Mouse (Mus musculus): ENCODE results near the gene Pex12. TPM values are rescaled to one million over a fixed set of nuclear protein-coding genes. Genes with fewer than 3 reads are reported as not detected.

The Pex12 gene
- polyA plus RNA-seq, 1 experiment from 2014 or later, result 14.6 TPM

Other genes starting within 250 kb of the Pex12 start
- gene Slfn2, start 237.5 kb downstream of the Pex12 start, polyA plus RNA-seq (2015; fragmentation: Nextera tagmentation; extraction: Ambion mirVana), result 2.0 and 7.0 TPM in 2 replicates
- 0.28 TPM in 1 of 2 replicates, not detected in the other for gene Slfn1, start 185.7 kb downstream of the Pex12 start, polyA plus RNA-seq (2015; fragmentation: Nextera tagmentation; extraction: Ambion mirVana)
- gene Slfn4, start 127.4 kb downstream of the Pex12 start, polyA plus RNA-seq (2015; fragmentation: Nextera tagmentation; extraction: Ambion mirVana), result not detected in 2 replicates
- 0.17 and 1.1 TPM in 2 replicates for gene Slfn3, start 111.3 kb downstream of the Pex12 start, polyA plus RNA-seq (2015; fragmentation: Nextera tagmentation; extraction: Ambion mirVana)
- gene Slfn14, start 15.9 kb downstream of the Pex12 start, polyA plus RNA-seq (2015; fragmentation: Nextera tagmentation; extraction: Ambion mirVana), result 0.09 TPM in 1 of 2 replicates, not detected in the other
- gene Ap2b1, start 3.6 kb downstream of the Pex12 start, polyA plus RNA-seq (2015; fragmentation: Nextera tagmentation; extraction: Ambion mirVana), result 100 and 101 TPM in 2 replicates
- gene Rasl10b, start 106.6 kb upstream of the Pex12 start, polyA plus RNA-seq (2015; fragmentation: Nextera tagmentation; extraction: Ambion mirVana), result 38.3 and 52.2 TPM in 2 replicates
- 0.37 and 0.41 TPM in 2 replicates for gene Gas2l2, start 126.9 kb upstream of the Pex12 start, polyA plus RNA-seq (2015; fragmentation: Nextera tagmentation; extraction: Ambion mirVana)
- gene 1700020L24Rik, start 135.1 kb upstream of the Pex12 start, polyA plus RNA-seq (2015; fragmentation: Nextera tagmentation; extraction: Ambion mirVana), result 0.37 and 0.54 TPM in 2 replicates
- gene Mmp28, start 160.5 kb upstream of the Pex12 start, polyA plus RNA-seq (2015; fragmentation: Nextera tagmentation; extraction: Ambion mirVana), result 3.9 and 4.6 TPM in 2 replicates
- 12.7 and 14.1 TPM in 2 replicates for gene Taf15, start 170.5 kb upstream of the Pex12 start, polyA plus RNA-seq (2015; fragmentation: Nextera tagmentation; extraction: Ambion mirVana)
- gene Heatr9, start 219.6 kb upstream of the Pex12 start, polyA plus RNA-seq (2015; fragmentation: Nextera tagmentation; extraction: Ambion mirVana), result not detected in 2 replicates
- gene Ccl5, start 227.9 kb upstream of the Pex12 start, polyA plus RNA-seq (2015; fragmentation: Nextera tagmentation; extraction: Ambion mirVana), result 5.1 TPM in 1 of 2 replicates, not detected in the other